Mouse (Mus musculus): Measurements from ENCODE around the gene Rora. TPM values are rescaled to one million over a fixed set of nuclear protein-coding genes. Genes with fewer than 3 reads are reported as not detected.
A peak's percentile ranks its signal among the peaks of the same experiment; 100 is the strongest.

Rora gene
- total RNA-seq, 2 experiments from 2014 or later = 0.15 to 0.32 TPM

GRCm38 (mm10) chr9:68933159-68933558 is 279.6 kb downstream of the Rora start:
- ATAC-seq (replicated peaks; ENCODE audit: poor library complexity, severe bottlenecking) = peak; percentile 73

- no peak for ATAC-seq (replicated peaks; ENCODE audit: poor library complexity, severe bottlenecking)
These were observed 280.7 kb downstream of the Rora start for GRCm38 (mm10) chr9:68934238-68934637.

GRCm38 (mm10) chr9:68935611-68936010 is 282.0 kb downstream of the Rora start:
- no peak for ATAC-seq (replicated peaks; ENCODE audit: poor library complexity, severe bottlenecking)

- no peak for ATAC-seq (replicated peaks; ENCODE audit: poor library complexity, severe bottlenecking)
These were observed 287.5 kb downstream of the Rora start for GRCm38 (mm10) chr9:68941037-68941436.

- ATAC-seq (replicated peaks; ENCODE audit: poor library complexity, severe bottlenecking) = no peak
These were observed 289.0 kb downstream of the Rora start for GRCm38 (mm10) chr9:68942595-68943011.

GRCm38 (mm10) chr9:68944026-68944425 is 290.4 kb downstream of the Rora start:
- no peak for ATAC-seq (replicated peaks; ENCODE audit: poor library complexity, severe bottlenecking)

- no peak for ATAC-seq (replicated peaks; ENCODE audit: poor library complexity, severe bottlenecking)
These were observed 294.1 kb downstream of the Rora start for GRCm38 (mm10) chr9:68947707-68948106.

GRCm38 (mm10) chr9:68948141-68948540 is 294.6 kb downstream of the Rora start:
- no peak for ATAC-seq (replicated peaks; ENCODE audit: poor library complexity, severe bottlenecking)

- peak; percentile 84 for ATAC-seq (replicated peaks; ENCODE audit: poor library complexity, severe bottlenecking)
These were observed 302.8 kb downstream of the Rora start for GRCm38 (mm10) chr9:68956210-68956874.

GRCm38 (mm10) chr9:68956938-68957573 is 303.5 kb downstream of the Rora start:
- peak; percentile 66 for ATAC-seq (replicated peaks; ENCODE audit: poor library complexity, severe bottlenecking)

GRCm38 (mm10) chr9:68957793-68958192 is 304.2 kb downstream of the Rora start:
- no peak for ATAC-seq (replicated peaks; ENCODE audit: poor library complexity, severe bottlenecking)

GRCm38 (mm10) chr9:68958919-68959318 is 305.3 kb downstream of the Rora start:
- no peak for ATAC-seq (replicated peaks; ENCODE audit: poor library complexity, severe bottlenecking)

GRCm38 (mm10) chr9:68963898-68964297 is 310.3 kb downstream of the Rora start:
- no peak for ATAC-seq (replicated peaks; ENCODE audit: poor library complexity, severe bottlenecking)

- ATAC-seq (replicated peaks; ENCODE audit: poor library complexity, severe bottlenecking) = no peak
These were observed 313.0 kb downstream of the Rora start for GRCm38 (mm10) chr9:68966540-68966939.

GRCm38 (mm10) chr9:68970074-68970473 is 316.5 kb downstream of the Rora start:
- ATAC-seq (replicated peaks; ENCODE audit: poor library complexity, severe bottlenecking) = no peak

GRCm38 (mm10) chr9:68972277-68972676 is 318.7 kb downstream of the Rora start:
- no peak for ATAC-seq (replicated peaks; ENCODE audit: poor library complexity, severe bottlenecking)

GRCm38 (mm10) chr9:68974517-68974916 is 320.9 kb downstream of the Rora start:
- no peak for ATAC-seq (replicated peaks; ENCODE audit: poor library complexity, severe bottlenecking)

- ATAC-seq (replicated peaks; ENCODE audit: poor library complexity, severe bottlenecking) = no peak
These were observed 322.6 kb downstream of the Rora start for GRCm38 (mm10) chr9:68976136-68976535.

GRCm38 (mm10) chr9:68976851-68977250 is 323.3 kb downstream of the Rora start:
- ATAC-seq (replicated peaks; ENCODE audit: poor library complexity, severe bottlenecking) = no peak

- ATAC-seq (replicated peaks; ENCODE audit: poor library complexity, severe bottlenecking) = no peak
These were observed 325.1 kb downstream of the Rora start for GRCm38 (mm10) chr9:68978656-68979055.

GRCm38 (mm10) chr9:68980041-68980440 is 326.5 kb downstream of the Rora start:
- no peak for ATAC-seq (replicated peaks; ENCODE audit: poor library complexity, severe bottlenecking)

GRCm38 (mm10) chr9:68985046-68985445 is 331.5 kb downstream of the Rora start:
- ATAC-seq (replicated peaks; ENCODE audit: poor library complexity, severe bottlenecking) = no peak
